Mouse (Mus musculus) ES-CJ7 (cell line): Measurements from ENCODE around the gene Kirrel2.
"Not testable (repeated sequence)": the region's sequence is repeated elsewhere in the genome, so short reads cannot be mapped to it uniquely, and the experiment has no call there.

Experiments used
- DNase-seq: peaks from one replicate; pipeline ENCODE4 v3.0.0; 2011; ENCODE audit warnings: low read depth, low spot score

The Kirrel2 gene

DNA sequence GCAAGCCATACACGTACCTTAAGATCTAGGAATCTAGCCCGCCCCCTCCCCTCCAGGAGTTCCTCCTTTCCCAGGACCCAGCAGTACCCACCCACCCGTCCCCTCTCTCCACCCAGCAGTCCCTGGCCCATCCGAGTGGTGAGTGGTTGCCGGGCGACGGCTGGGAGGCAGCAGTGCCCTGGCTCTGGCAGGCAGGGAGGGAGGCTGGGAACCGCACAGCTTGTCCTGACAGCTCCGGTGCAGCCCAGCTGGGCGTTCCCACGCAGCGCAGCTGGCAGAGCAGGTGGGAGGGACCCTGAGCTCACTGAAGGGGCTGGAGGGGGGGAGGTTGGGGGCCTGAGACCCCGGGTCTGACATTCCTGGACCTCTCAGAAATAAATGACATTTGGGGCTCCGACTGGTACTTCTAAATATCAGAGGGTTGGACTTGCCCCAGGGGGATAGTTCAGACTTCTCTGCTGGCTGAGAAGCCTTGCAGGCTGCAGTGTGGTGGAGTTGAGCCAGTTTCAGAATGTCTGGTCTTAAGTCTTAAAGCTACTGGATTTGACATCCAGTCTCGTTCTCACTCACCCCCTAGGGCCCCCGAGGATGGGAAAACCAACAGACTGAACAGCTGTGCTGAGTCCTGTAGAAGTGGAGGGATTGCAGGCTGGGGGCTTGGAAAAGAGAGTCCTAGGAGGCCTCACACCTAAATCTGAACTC is at the start of gene Kirrel2, which contains the start of gene Nphs1:
TSS of gene Kirrel2 (minus strand) at position 62 of the 702 bp plus-strand sequence.
TSS of gene Nphs1 (plus strand) at position 687 of the 702 bp plus-strand sequence.
- peak; percentile 54 for DNase-seq

DNA sequence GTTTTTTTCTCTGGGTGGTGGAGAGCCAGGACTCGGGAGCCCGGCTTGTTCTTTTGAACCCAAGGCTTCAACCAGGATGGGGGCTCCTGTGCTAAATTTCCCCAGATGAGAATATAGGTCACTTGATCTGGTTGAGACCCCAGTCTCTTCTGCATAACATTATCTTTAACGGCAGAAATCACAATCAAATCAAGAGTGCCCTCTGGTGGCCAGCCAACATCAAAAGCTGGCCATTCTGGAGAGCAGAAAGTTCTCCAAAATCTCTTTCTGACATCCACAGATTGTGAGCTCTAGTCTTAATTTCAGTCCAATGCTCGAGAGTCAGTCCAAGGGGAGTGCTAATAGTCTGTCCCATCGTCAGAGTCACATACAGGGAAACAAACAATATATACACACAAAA is 43.7 kb upstream of the Kirrel2 start:
- not testable (repeated sequence) for DNase-seq

DNA sequence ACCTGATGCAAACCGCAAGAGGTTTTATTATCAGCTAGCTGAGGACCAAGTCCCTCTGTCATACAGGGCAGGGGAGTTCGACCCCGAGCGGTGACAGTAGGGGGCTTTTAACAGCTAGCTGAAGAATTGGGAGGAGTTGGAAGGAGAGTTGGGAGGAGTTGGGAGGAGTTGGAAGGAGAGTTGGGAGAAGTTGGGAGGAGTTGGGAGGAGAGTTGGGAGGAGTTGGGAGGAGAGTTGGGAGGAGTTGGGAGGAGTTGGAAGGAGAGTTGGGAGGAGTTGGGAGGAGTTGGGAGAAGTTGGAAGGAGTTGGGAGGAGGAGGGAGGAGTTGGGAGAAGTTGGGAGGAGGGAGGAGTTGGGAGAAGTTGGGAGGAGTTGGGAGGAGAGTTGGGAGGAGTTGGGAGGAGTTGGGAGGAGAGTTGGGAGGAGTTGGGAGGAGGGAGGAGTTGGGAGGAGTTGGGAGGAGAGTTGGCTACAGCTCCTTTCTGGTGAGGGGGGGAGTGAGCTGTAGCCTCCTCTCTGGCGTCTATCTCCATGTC is 38.1 kb upstream of the Kirrel2 start:
- peak; percentile 47 for DNase-seq

DNA sequence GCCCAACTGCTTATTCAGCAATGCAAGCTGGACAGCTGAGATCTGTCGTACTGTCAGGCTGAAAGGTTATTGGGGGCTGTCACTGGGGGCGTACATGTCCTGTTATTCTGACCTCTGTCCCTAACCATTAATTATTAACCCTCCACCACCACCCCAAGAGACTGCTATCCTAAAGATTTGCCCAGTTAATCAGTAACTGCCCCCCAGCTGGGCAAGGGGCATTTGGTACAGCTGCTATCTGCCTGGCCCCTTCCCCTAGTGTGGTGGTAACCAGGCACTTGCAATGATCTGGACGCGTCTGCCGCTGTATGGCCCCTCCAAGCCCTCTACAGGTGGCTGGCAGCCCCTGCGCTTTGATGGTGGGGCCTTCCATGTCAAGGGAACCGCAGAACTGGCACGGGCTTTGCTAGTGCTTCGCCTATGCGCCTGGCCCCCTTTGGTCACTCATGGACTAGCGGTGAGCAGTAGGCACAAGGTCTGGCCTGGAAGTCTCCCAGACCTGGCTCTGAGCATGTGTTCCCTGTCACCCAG is 36.0 kb upstream of the Kirrel2 start, which contains the start of gene Prodh2:
TSS of gene Prodh2 (plus strand) at position 222 of the 531 bp plus-strand sequence.
- peak; percentile 65 for DNase-seq

DNA sequence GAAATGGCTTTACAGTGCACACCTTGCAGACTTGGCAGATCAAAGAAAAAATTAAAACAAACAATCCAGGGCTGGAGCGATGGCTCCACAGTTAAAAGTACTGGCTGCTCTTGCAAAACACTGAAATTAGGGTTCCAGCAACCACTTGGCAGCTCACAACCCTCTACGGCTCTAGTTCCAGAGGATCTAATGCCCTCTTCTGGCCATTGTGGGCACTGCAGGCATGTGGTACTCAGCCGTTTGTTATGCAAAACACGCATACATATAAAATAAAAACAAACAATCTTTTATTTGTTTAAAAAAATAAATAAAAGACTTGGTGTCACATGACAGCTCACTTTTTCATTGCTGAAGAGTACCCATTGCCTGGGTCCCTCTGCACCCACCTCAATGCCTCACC is 35.3 kb upstream of the Kirrel2 start:
- DNase-seq = peak; percentile 83

DNA sequence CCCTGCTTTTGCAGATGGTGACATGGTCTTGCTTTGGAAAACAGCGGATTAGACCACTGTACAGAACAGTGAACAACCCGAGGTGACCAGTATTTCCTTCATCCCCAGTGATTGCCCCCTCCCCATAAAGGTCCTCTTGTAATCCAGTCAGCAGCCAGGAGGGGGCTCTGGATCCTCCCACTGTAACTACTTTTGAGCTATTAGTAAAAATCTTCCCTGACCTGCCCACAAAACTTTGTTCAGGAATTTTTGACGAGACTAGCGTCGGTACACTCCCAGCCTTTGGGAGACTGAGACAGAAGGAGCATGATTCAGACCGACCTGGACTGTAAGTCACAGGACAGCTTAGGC is 33.4 kb upstream of the Kirrel2 start:
- DNase-seq = peak; percentile 50

DNA sequence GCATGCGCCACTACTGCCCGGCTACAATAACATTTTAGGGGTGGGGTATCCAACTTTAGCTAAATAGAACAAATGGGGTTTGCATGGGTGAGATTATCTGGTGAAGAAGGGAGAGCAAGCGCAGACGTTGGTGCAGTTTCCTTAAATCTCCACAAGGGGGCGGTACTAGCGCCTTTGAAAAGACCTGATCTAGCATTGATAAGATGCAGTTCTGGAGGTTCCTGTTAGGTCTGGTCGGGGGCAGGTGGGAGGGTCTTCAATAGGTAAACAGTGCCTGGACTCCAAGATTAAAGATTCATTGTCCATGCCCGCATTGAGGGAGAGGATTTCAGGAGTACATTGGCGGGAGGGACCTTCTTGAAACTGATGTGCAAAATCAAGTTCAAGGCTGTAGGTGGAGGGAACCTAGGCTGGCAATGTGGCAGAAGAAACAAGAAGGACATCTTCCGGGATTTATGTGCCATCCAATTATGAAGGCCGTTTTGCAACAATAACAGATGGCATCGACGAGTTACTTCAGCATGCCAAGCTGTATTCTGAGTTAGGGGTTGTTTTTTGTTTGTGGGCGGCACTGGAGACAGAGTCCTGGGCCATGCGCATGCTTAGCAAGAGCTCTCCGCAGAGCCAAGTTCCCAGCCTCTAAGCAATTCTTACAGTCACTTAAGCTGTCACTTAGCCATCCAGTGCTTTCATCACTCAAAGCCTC is 32.9 kb upstream of the Kirrel2 start:
- DNase-seq = peak; percentile 81

DNA sequence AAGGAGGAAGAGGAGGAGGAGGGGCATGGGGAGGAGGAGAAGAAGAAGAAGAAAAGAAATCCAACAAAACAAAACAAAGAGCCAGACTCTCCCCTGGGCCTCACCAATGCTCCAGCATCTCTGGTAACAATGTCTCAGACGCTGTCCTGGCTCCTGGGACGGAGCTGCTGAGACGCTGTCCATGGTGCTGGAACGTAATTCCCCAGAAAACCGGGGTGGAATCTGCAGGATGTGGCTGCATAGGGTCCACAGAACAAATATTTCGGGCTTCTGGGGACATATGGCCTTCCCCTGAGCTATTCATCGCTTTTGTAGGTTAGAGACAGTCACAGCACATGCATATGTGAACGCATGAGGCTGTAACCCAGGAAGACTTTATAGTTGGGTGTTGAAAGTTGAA is 26.8 kb upstream of the Kirrel2 start:
- DNase-seq = peak; percentile 36

DNA sequence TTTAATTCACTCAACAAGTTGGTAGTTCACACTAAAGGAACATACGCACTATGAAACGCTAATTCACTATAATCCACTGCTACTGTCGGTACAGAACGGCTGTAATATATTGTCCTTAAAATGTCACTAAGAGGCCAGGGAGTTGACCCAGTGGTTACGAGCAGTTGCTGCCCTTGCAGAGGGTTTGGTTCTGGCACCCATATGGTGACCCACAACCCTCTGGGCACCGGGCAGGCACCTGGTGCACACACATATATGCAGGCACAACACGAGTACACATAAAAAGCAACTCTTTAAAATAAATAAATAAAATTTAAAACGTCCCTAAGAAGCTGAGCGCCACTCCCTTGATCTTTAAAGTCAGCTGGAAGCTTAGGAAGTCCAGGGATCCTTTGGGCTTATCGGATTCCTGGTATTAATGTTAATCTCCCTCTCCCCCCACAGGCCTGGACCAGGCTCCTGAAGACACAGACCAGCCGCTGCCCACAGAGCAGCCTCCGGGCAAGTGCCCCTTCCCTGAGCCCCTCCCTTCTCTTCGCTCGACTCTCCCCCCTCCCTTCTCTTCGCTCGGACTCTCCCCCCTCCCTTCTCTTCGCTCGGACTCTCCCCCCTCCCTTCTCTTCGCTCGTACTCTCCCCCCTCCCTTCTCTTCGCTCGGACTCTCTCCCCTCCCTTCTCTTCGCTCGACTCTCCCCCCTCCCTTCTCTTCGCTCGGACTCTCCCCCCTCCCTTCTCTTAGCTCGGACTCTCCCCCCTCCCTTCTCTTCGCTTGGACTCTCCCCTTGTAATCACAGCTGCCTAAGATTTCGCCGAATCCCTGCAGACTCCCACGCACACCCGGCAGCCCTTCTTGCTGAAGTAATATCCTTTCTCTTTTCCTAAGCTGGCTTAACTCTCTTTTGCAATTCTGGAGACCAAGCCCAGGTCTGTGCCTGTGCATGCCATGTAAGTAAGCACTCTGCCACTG is 20.2 kb upstream of the Kirrel2 start:
- DNase-seq = peak; percentile 30

DNA sequence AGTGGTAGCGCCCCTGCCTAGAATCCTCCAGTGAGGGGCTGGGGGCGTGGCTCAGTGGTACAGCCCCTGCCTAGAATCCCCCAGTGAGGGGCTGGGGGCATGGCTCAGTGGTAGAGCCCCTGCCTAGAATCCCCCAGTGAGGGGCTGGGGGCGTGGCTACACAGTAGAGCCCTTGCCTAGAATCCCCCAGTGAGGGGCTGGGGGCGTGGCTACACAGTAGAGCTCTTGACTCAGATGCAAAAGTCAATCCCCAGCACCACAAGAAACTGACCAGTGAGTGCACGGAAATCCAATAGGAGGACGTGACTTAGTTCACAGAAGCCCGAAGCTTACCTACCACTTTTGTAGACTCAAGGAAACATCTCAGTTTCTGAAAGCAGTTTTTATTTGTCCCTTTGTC is 18.6 kb upstream of the Kirrel2 start:
- DNase-seq = not testable (repeated sequence)

DNA sequence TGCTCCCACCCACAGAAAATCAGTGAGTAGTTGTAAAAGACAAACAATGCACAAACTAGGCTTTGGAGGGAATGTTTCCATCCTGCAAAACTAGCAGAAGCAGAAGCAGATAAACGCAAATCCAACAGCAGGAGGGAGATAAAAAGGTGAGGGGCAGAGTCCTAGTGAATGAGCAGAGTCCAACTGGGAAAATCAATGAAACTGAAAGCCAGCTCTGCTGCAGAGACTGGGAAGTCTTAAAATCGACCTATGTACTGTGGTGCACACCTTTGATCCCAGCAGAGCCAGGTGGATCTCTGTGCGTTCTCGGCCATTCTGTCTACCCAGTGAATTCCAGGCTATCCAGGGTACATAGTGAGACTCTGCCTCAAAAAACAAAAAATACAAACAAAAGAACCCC is 17.5 kb upstream of the Kirrel2 start:
- no peak for DNase-seq

DNA sequence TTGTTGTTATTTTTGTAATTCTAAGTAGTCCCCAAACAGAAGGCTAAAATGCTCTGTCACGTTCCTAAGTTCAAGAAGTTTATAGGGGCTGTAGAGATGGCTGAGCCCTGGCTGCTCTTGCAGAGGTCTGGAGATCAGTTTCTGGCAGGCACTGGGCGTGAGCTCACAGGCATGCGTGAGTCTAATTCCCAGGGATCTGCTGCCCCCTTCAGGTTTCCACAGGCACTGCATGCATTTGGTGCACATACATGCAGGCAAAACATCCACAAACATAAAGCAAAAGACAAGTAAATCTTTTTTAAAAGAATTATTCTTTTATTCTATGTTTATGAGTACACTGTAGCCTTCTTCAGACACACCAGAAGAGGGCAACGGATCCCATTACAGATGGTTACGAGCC is 14.9 kb upstream of the Kirrel2 start:
- DNase-seq = peak; percentile 82

DNA sequence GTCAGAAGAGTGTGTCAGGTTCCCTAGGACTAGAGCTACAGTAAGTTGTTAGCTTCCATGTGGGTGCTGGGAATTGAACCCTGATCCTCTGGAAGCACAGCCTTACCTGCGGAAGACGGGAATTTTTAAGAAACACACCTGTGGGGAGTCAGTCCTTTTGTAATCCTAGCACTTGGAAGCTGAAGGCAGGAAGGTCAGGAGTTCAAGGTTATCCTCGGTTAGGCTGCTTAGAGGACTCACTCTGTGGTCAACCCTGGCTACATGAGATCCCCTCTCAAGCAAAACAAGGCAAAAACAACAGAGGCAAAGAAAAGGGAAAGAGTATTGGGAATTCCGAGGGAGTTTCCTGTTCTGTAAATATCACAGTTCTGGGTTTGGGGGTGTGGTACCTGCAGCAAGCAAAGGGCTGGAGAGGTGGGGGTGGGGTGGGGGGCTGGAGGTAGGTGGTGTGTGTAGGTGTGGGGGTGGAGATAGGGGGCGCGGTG is 7.4 kb upstream of the Kirrel2 start:
- peak; percentile 95 for DNase-seq

DNA sequence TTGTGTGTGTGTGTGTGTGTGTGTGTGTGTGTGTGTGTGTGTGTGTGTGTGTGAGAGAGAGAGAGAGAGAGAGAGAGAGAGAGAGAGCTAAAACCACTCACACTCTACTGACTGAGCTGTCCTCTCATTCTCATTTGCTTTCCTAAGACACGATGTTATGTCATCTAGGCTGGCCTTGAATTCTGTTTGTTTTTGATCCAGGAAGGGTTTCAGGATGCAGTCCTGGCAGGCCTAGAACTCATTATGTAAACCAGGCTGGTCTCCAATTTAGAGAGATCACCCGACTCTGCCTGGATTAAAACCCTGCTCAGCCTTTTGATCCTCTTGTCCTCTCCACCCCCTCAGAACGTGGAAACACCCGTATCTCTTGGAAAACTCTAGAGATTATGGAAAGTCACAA is 6.5 kb upstream of the Kirrel2 start:
- DNase-seq = peak; percentile 62

DNA sequence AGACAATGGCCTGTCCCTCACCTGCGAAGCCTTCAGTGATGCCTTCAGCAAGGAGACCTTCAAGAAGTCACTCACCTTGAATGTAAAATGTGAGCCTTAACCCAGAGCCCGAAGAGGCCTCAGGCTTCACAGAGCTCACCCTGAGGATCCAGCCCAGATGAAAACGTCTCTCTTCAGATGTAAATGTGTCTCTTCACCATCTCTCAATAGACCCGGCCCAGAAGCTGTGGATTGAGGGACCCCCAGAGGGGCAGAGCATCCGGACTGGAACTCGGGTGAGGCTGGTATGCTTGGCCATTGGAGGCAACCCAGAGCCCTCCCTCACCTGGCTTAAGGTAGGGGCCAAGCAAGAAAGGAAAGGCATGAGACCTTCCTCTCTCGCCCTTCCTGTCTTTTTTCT is 6.1 kb upstream of the Kirrel2 start:
- peak; percentile 93 for DNase-seq

DNA sequence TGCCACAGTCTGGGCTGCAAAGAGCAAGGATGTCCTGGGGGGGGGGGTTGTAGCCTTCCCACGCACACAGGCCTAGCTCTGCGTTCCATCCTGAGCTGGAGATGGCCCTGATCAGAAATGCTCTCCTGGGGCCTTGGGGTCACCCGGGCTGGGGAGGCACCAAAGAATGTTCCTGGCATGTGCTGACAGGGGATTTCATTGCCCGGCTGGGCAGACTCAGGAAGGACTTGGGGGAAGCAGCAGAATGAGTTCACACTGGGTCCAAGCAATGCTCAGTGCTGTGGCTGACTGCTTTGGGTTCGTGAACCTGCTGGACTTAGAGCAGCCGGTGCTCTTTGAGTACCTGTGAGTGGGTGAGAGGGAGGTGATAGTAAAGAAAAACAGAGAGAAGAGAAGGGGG is 2.0 kb upstream of the Kirrel2 start:
- no peak for DNase-seq

DNA sequence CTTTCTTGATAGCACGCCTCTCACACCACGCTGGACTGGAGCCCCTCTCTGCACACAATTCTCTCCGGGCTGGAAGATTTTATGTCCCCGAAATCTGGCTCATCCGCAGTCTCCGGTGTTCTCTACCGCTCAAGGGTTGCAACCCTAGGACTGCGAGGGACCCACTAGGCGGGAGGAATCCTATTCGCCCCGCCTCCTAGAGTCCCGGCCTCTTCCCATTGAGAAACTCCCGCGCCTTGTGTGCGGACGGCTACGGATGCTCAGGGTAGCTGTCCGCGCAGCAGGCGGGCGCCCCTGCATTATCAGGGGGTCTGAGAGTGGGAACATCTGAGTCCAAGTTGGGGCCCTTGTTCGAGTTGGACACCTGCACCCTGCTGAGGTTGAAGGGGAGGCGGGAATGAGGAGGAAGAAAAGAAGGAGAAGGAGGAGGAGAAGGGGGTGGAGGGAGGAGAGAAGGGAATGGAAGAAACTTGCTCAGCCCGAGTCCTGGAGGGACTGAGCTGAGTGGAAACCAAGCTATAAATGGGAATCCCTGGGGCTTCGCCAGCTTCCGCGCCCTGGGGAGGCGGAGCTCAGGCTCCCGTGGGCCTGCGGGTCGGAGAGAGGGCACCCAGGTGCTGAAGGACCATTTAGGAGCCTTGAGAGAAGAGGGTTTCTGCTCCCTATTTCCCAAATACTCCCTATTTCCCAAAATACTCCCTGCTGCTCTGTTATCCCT is 420 bp downstream of the Kirrel2 start:
- DNase-seq = no peak

DNA sequence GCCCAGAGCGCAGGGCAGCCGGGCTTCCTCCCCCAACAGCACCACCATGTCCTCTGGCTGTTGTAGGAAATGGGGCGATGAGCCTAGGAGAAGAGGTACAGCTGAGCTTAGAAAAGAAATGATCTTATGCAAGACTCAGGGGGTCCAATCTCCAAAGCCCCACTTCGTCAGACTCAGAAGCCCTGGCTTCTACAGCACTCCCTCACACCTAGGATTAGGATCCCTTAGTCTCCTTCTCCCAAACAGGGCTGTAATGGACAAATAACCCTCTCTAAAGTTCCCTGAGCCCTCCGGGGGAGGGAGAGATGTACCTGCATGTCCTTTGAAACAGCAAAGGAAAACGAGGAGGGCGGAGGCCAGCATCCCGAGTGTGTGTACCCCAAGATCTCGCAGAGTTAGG is 1.0 kb downstream of the Kirrel2 start:
- no peak for DNase-seq

DNA sequence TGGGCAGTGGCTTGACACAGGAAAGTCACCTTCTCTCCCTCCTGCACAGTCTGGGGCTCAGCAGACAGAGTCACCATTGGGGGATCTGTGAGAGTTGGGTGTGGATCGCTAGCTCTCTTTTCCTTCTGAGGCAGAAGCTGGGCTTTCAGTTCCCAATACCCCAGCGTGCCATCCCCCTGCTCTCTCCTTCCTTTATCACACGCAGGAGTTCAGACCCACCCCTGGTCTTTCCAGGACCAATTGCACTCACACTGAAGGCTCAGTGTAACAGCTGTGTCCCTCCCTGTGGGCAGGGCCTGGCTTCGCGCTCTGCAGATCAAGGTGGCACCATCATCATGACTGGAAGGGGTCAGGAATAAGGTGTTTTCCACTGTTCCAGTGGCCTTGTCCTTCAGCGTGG is 3.2 kb downstream of the Kirrel2 start:
- DNase-seq = peak; percentile 54

DNA sequence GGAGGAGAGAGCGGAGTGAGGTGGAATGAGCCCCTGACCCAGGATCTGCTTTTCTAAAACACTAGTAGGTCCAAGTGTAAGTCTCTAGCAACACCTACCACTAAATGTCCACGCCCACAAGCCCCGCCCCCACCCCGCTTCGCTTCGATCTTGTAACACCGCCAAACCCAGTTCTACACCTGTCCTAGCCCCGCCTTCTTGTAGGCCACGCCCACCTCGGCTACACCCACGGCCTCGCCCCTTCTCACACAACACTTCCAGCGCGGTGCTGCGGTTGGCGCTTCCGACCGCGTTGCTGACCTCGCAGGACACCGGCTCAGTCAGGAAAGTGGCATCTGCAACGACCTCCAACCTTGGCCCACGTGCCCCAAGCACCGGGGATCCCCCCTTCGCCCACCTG is 3.7 kb downstream of the Kirrel2 start:
- DNase-seq = peak; percentile 91

DNA sequence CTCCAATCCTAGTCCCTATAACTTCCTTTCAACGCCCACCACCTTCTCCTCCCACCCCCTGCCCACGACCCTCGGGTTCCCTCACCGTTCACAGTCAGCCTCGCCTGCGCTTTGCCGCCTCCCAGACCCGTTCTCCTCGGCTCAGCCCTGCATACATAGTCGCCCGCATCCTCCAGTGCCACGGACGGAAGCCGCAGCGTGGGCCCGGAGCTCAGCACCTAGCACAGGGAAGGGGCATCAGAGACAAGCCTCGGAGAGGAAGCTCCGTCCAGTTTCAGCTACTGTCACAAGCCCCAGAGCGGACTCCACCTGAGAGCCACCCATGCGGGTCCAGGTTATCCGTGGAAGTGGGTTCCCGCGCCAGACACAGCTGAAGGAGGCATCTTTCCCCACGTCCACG is 4.2 kb downstream of the Kirrel2 start:
- DNase-seq = no peak
